Mouse (Mus musculus) MEL (cell line): Measurements from ENCODE around the gene Ankrd28. TPM values are rescaled to one million over a fixed set of nuclear protein-coding genes. Genes with fewer than 3 reads are reported as not detected.

Experiments
- DNase-seq: peaks from one replicate; pipeline ENCODE4 v3.0.0; 2011; ENCODE audit warnings: low read depth, low spot score
- H3K27ac ChIP-seq: 2 replicates; pipeline ENCODE4 v1.5.1; 2012; ENCODE audit warnings: low read depth, mild to moderate bottlenecking, control low read depth, low read length, moderate library complexity; ENCODE audit not compliant: control insufficient read depth
- H3K27me3 ChIP-seq, 2 experiments: fragments of 150-350 bp in 1 of 2; sonication (generic) in 1 of 2; 2 replicates each; pipeline ENCODE4 v1.6.1; 2012; ENCODE audit warnings: low read length in 2 of 2, mild to moderate bottlenecking in 2 of 2, improper control_type of control experiment in 1 of 2, moderate library complexity in 1 of 2; ENCODE audit not compliant: insufficient read depth in 2 of 2, control insufficient read depth in 1 of 2
- H3K36me3 ChIP-seq, 2 experiments: 2 replicates each; pipeline ENCODE4 v1.6.1; 2012 to 2014; ENCODE audit warnings: low read length in 2 of 2, improper control_type of control experiment in 1 of 2, inconsistent platforms in 1 of 2, mild to moderate bottlenecking in 1 of 2; ENCODE audit not compliant: insufficient read depth in 2 of 2, control insufficient read depth in 1 of 2
- H3K4me1 ChIP-seq, 2 experiments: fragments of 150-350 bp in 1 of 2; sonication (generic) in 1 of 2; 2 replicates each; pipeline ENCODE4 v1.6.1; 2012; ENCODE audit warnings: low read length in 2 of 2, improper control_type of control experiment in 1 of 2, mild to moderate bottlenecking in 1 of 2; ENCODE audit not compliant: insufficient read depth in 2 of 2, control insufficient read depth in 1 of 2
- H3K4me3 ChIP-seq, 2 experiments: fragments of 150-350 bp in 1 of 2; sonication (generic) in 1 of 2; 2 replicates each; pipeline ENCODE4 v1.5.1; 2012; ENCODE audit warnings: low read depth in 2 of 2, low read length in 2 of 2, mild to moderate bottlenecking in 2 of 2, moderate library complexity in 2 of 2, control low read depth in 1 of 2, improper control_type of control experiment in 1 of 2; ENCODE audit not compliant: control insufficient read depth in 1 of 2, insufficient read depth in 1 of 2
- H3K79me2 ChIP-seq: 2 replicates; pipeline ENCODE4 v1.6.1; 2012; ENCODE audit warnings: mild to moderate bottlenecking, low read length, moderate library complexity; ENCODE audit not compliant: control insufficient read depth, poor library complexity, insufficient read depth
- H3K9ac ChIP-seq: 2 replicates; pipeline ENCODE4 v1.6.1; 2012; ENCODE audit warnings: low read depth, mild to moderate bottlenecking, control low read depth, low read length, moderate library complexity; ENCODE audit not compliant: control insufficient read depth, poor library complexity, severe bottlenecking
- H3K9me3 ChIP-seq: fragments of 150-350 bp; sonication (generic); replicated peaks from 2 replicates; pipeline ENCODE4 v1.6.1; 2012; ENCODE audit warnings: mild to moderate bottlenecking, low read length, improper control_type of control experiment, moderate library complexity; ENCODE audit not compliant: insufficient read depth
- BHLHE40 ChIP-seq: IDR thresholded peaks from 2 replicates; pipeline ENCODE4 v1.6.1; 2012; ENCODE audit warnings: low read depth, mild to moderate bottlenecking, inconsistent platforms, low read length, improper control_type of control experiment, borderline replicate concordance
- CHD1 ChIP-seq: IDR thresholded peaks from 2 replicates; pipeline ENCODE4 v1.6.1; 2012; ENCODE audit warnings: low read depth, mild to moderate bottlenecking, inconsistent platforms, low read length, improper control_type of control experiment
- CTCF ChIP-seq, 3 experiments: IDR thresholded peaks in 2 of 3; conservative IDR thresholded peaks in 1 of 3; 2 replicates each; pipeline ENCODE4 v1.5.1; 2011 to 2012; ENCODE audit warnings: low read length in 3 of 3, low read depth in 2 of 3, mild to moderate bottlenecking in 2 of 3, improper control_type of control experiment in 1 of 3, inconsistent platforms in 1 of 3, mixed read lengths in 1 of 3, moderate library complexity in 1 of 3; ENCODE audit not compliant: control insufficient read depth in 1 of 3, insufficient read depth in 1 of 3, poor library complexity in 1 of 3, severe bottlenecking in 1 of 3
- EP300 ChIP-seq, 2 experiments: IDR thresholded peaks; 2 replicates each; pipeline ENCODE4 v1.6.1; 2011; ENCODE audit warnings: improper control_type of control experiment in 2 of 2, low read length in 2 of 2, low read depth in 1 of 2, mild to moderate bottlenecking in 1 of 2
- GABPA ChIP-seq: IDR thresholded peaks from 2 replicates; pipeline ENCODE4 v1.6.1; 2012; ENCODE audit warnings: low read depth, mild to moderate bottlenecking, inconsistent platforms, low read length, improper control_type of control experiment, moderate library complexity
- GATA1 ChIP-seq: IDR thresholded peaks from 2 replicates; pipeline ENCODE4 v1.6.1; 2011; ENCODE audit warnings: low read depth, low read length, improper control_type of control experiment
- HCFC1 ChIP-seq: IDR thresholded peaks from 2 replicates; pipeline ENCODE4 v1.6.1; 2012; ENCODE audit warnings: low read depth, mild to moderate bottlenecking, inconsistent platforms, low read length, improper control_type of control experiment, moderate library complexity
- MAFK ChIP-seq: IDR thresholded peaks from 2 replicates; pipeline ENCODE4 v1.6.1; 2011; ENCODE audit warnings: low read depth, mild to moderate bottlenecking, low read length, improper control_type of control experiment, borderline replicate concordance
- MAZ ChIP-seq: IDR thresholded peaks from 2 replicates; pipeline ENCODE4 v1.6.1; 2012; ENCODE audit warnings: low read depth, mild to moderate bottlenecking, inconsistent platforms, low read length, improper control_type of control experiment
- MEF2A ChIP-seq: IDR thresholded peaks from 2 replicates; pipeline ENCODE4 v1.6.1; 2014; ENCODE audit warnings: low read depth, mild to moderate bottlenecking, inconsistent platforms, low read length, improper control_type of control experiment; ENCODE audit not compliant: poor library complexity, insufficient replicate concordance, severe bottlenecking; ENCODE audit errors: extremely low read depth
- MXI1 ChIP-seq: IDR thresholded peaks from 2 replicates; pipeline ENCODE4 v1.6.1; 2011; ENCODE audit warnings: mild to moderate bottlenecking, low read depth, low read length, improper control_type of control experiment
- MYB ChIP-seq: IDR thresholded peaks from 2 replicates; pipeline ENCODE4 v1.6.1; 2011; ENCODE audit warnings: mild to moderate bottlenecking, low read depth, low read length, improper control_type of control experiment
- MYC ChIP-seq: IDR thresholded peaks from 2 replicates; pipeline ENCODE4 v1.6.1; 2011; ENCODE audit warnings: low read depth, mild to moderate bottlenecking, low read length, improper control_type of control experiment, moderate library complexity
- NELFE ChIP-seq: IDR thresholded peaks from 2 replicates; pipeline ENCODE4 v1.6.1; 2011; ENCODE audit warnings: low read depth, low read length, improper control_type of control experiment
- NRF1 ChIP-seq: IDR thresholded peaks from 2 replicates; pipeline ENCODE4 v1.6.1; 2014; ENCODE audit warnings: low read depth, mild to moderate bottlenecking, inconsistent platforms, low read length, improper control_type of control experiment, moderate library complexity; ENCODE audit not compliant: poor library complexity, insufficient read depth, severe bottlenecking
- POLR2AphosphoS2 ChIP-seq: IDR thresholded peaks from 2 replicates; pipeline ENCODE4 v1.6.1; 2011; ENCODE audit warnings: low read length, improper control_type of control experiment
- POLR2AphosphoS5 ChIP-seq: IDR thresholded peaks from 2 replicates; pipeline ENCODE4 v1.6.1; 2012; ENCODE audit warnings: low read depth, borderline replicate concordance, mild to moderate bottlenecking, inconsistent platforms, low read length, moderate library complexity, mixed read lengths
- RAD21 ChIP-seq: IDR thresholded peaks from 2 replicates; pipeline ENCODE4 v1.6.1; 2011; ENCODE audit warnings: mild to moderate bottlenecking, low read depth, low read length, improper control_type of control experiment
- RCOR1 ChIP-seq: IDR thresholded peaks from 2 replicates; pipeline ENCODE4 v1.6.1; 2012; ENCODE audit warnings: low read depth, mild to moderate bottlenecking, inconsistent platforms, low read length, improper control_type of control experiment
- SMC3 ChIP-seq: IDR thresholded peaks from 2 replicates; pipeline ENCODE4 v1.6.1; 2011; ENCODE audit warnings: low read depth, low read length, improper control_type of control experiment
- TAL1 ChIP-seq: IDR thresholded peaks from 2 replicates; pipeline ENCODE4 v1.6.1; 2012; ENCODE audit warnings: mild to moderate bottlenecking, inconsistent platforms, low read length, moderate library complexity, mixed read lengths
- TBP ChIP-seq: IDR thresholded peaks from 2 replicates; pipeline ENCODE4 v1.8.0; 2011; ENCODE audit warnings: low read depth, low read length, improper control_type of control experiment
- TCF12 ChIP-seq: IDR thresholded peaks from 2 replicates; pipeline ENCODE4 v1.6.1; 2014; ENCODE audit warnings: low read depth, mild to moderate bottlenecking, inconsistent platforms, low read length, improper control_type of control experiment, moderate library complexity
- UBTF ChIP-seq: IDR thresholded peaks from 2 replicates; pipeline ENCODE4 v1.6.1; 2012; ENCODE audit warnings: low read depth, mild to moderate bottlenecking, inconsistent platforms, low read length, improper control_type of control experiment, moderate library complexity, borderline replicate concordance; ENCODE audit not compliant: insufficient read depth
- USF1 ChIP-seq: IDR thresholded peaks from 2 replicates; pipeline ENCODE4 v1.6.1; 2014; ENCODE audit warnings: low read depth, mild to moderate bottlenecking, inconsistent platforms, low read length, improper control_type of control experiment, moderate library complexity
- USF2 ChIP-seq, 2 experiments: IDR thresholded peaks; 2 replicates each; pipeline ENCODE4 v1.6.1; 2011 to 2012; ENCODE audit warnings: improper control_type of control experiment in 2 of 2, low read length in 2 of 2, borderline replicate concordance in 1 of 2, inconsistent platforms in 1 of 2, low read depth in 1 of 2, mild to moderate bottlenecking in 1 of 2; ENCODE audit not compliant: insufficient read depth in 1 of 2
- ZC3H11A ChIP-seq: IDR thresholded peaks from 2 replicates; pipeline ENCODE4 v1.6.1; 2012; ENCODE audit warnings: low read depth, mild to moderate bottlenecking, inconsistent platforms, low read length, improper control_type of control experiment
- ZKSCAN1 ChIP-seq: IDR thresholded peaks from 2 replicates; pipeline ENCODE4 v1.6.1; 2012; ENCODE audit warnings: low read depth, mild to moderate bottlenecking, inconsistent platforms, low read length, improper control_type of control experiment, moderate library complexity
- ZMIZ1 ChIP-seq: IDR thresholded peaks from 2 replicates; pipeline ENCODE4 v1.6.1; 2012; ENCODE audit warnings: low read depth, mild to moderate bottlenecking, inconsistent platforms, low read length, improper control_type of control experiment, moderate library complexity
- polyA plus RNA-seq, 2 experiments: library from polyadenylated mRNA; stranded (reverse) in 1 of 2; unstranded in 1 of 2; fragments of >175 nt in 1 of 2; fragments of >200 nt in 1 of 2; gene quantifications; 2 replicates each; pipeline versions ENCODE4 v1.2.1 to v1.2.4; 2012; ENCODE audit warnings: low replicate concordance in 2 of 2, low read depth in 1 of 2; ENCODE audit not compliant: insufficient read length in 2 of 2, insufficient read depth in 1 of 2, missing spikeins in 1 of 2
- total RNA-seq: library from RNA; depleted of rRNA; stranded (reverse); fragments of 300-350 nt; gene quantifications from 2 replicates; pipeline ENCODE4 v1.2.3, GENCODE M21; 2012

The Ankrd28 gene
- total and polyA plus RNA-seq, 3 experiments: 32.5 to 41.2 (median 38.8) TPM

- TF ChIP-seq MYC (peak; percentile 26; the same call in 1 of the 2 replicates), ZKSCAN1 (no peak)
Observed at GRCm38 (mm10) chr14:31790797-31791196, 39.7 kb downstream of the Ankrd28 start (continued).

GRCm38 (mm10) chr14:31786906-31787305, 43.5 kb downstream of the Ankrd28 start:
- no peak for DNase-seq
- H3K4me1 ChIP-seq: peaks cover 13 to 36% of the 10 kb centered on the region in 2 experiments

GRCm38 (mm10) chr14:31785681-31786080, 44.8 kb downstream of the Ankrd28 start:
- Histone ChIP-seq H3K9ac (no peak overlapping the region), H3K79me2 (peaks cover 31% of the 10 kb centered on the region), H3K4me3 (no peak overlapping the region), H3K36me3 (peaks cover 0 to 34% of the 10 kb centered on the region in 2 experiments; a peak in 2 of 4 replicates), H3K9me3 (no peaks in the 10 kb centered on the region), H3K27me3 (no peaks in the 10 kb centered on the region), H3K4me1 (peaks cover 13 to 29% of the 10 kb centered on the region in 2 experiments), H3K27ac (peak overlapping the region; percentile 49)
- DNase-seq: peak; percentile 57
- TF ChIP-seq MAFK (no peak), MEF2A (no peak), HCFC1 (no peak), USF1 (no peak), USF2 (IDR thresholded peaks at IDR 0.05; ENCODE audit: borderline replicate concordance in 1 of 2, insufficient read depth in 1 of 2, low read depth in 1 of 2, low read length in 2 of 2) (no peak), TBP (no peak), MXI1 (peak; percentile 52; the same call in 1 of the 2 replicates), TCF12 (no peak), ZC3H11A (peak; percentile 48), RAD21 (peak; percentile 50), BHLHE40 (no peak), POLR2AphosphoS5 (no peak), SMC3 (peak; percentile 61), MAZ (no peak), NELFE (no peak), TAL1 (no peak), GATA1 (0 out of 2 replicates have a peak, but pooled peaks have one; percentile 21), UBTF (no peak), MYB (no peak), CHD1 (no peak), CTCF (IDR thresholded peaks at IDR 0.05 in 2 of 3, conservative IDR thresholded peaks at IDR 0.05 in 1 of 3; ENCODE audit: control insufficient read depth in 1 of 3, insufficient read depth in 1 of 3, low read depth in 2 of 3, low read length in 3 of 3, poor library complexity in 1 of 3, severe bottlenecking in 1 of 3) (peak in 2 of 3 experiments; percentile 7 to 52; a peak in 2 of 6 replicates), POLR2AphosphoS2 (no peak), GABPA (no peak)

More at GRCm38 (mm10) chr14:31786906-31787305, 43.5 kb downstream of the Ankrd28 start:
- no peaks in the 10 kb centered on the region for H3K27me3 ChIP-seq
- H3K4me3 ChIP-seq: no peak overlapping the region
- no peak overlapping the region for H3K27ac ChIP-seq
- H3K36me3 ChIP-seq: peaks cover 0 to 36% of the 10 kb centered on the region in 2 experiments; a peak in 2 of 4 replicates
- H3K9ac ChIP-seq: no peak overlapping the region
- no peaks in the 10 kb centered on the region for H3K9me3 ChIP-seq
- TF ChIP-seq USF2 (IDR thresholded peaks at IDR 0.05; ENCODE audit: borderline replicate concordance in 1 of 2, insufficient read depth in 1 of 2, low read depth in 1 of 2, low read length in 2 of 2): no peak
- no peak for TF ChIP-seq MEF2A
- no peak for TF ChIP-seq USF1
- no peak for TF ChIP-seq MYB
- TF ChIP-seq ZC3H11A: no peak
- no peak for TF ChIP-seq CHD1
- no peak for TF ChIP-seq ZMIZ1
- TF ChIP-seq RAD21: no peak
- TF ChIP-seq EP300 (IDR thresholded peaks at IDR 0.05; ENCODE audit: low read depth in 1 of 2, low read length in 2 of 2): no peak
- TF ChIP-seq RCOR1: no peak
- no peak for TF ChIP-seq NRF1
- no peak for TF ChIP-seq TBP
- peaks cover 31% of the 10 kb centered on the region for H3K79me2 ChIP-seq
